Mouse (Mus musculus): Measurements from ENCODE around the gene Eif5.
A peak's percentile ranks its signal among the peaks of the same experiment; 100 is the strongest.

Eif5 gene

GRCm38 (mm10) chr12:111563076-111563629 is 25.3 kb downstream of the Eif5 start:
- DNase-seq (ENCODE audit: low spot score in 2 of 2) = no peak

DNA sequence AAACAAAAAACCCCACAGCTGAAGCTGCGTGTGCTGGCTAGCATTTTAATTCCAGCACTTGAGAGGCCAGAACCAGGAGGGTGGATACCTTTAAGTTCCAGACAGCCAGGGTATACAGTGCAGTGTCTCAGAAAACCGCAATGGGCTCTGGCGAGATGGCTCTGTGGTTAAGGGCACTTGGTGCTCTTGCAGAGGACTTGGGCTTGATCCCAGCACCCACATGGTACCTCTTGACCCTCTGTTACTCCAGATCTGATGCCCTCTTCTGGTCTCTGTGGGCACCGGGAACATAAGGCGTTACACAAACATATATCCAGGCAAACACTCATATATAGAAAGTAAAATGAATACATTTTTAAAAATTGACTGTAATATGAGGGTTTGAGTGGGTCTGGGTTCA is 27.5 kb downstream of the Eif5 start:
- DNase-seq (ENCODE audit: low spot score in 2 of 2) = no peak

DNA sequence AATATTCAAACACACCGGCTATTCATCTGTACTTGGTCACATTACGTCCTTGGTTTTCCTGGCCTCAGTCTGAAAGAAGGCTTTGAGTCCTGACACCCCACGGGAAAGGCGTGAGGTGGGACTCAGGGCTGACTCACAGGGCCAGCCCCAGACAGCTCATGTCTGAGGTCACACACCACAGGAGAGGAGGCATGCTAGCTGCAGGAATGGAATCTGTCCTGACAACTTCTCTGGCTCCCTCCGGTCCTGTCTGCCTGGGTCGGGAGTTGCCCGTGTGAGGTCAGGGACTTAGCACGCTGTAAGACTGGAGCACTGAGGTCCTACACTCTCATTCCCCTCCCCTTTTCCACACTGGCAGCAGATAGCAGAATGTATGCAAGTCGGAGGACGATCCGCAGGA is 31.0 kb downstream of the Eif5 start:
- peak in 1 of 2 experiments; percentile 22 for DNase-seq (ENCODE audit: low spot score in 2 of 2)

GRCm38 (mm10) chr12:111572406-111572805 is 34.6 kb downstream of the Eif5 start:
- no peak for DNase-seq (ENCODE audit: low spot score in 2 of 2)

GRCm38 (mm10) chr12:111573315-111573714 is 35.5 kb downstream of the Eif5 start:
- no peak for DNase-seq (ENCODE audit: low spot score in 2 of 2)

DNA sequence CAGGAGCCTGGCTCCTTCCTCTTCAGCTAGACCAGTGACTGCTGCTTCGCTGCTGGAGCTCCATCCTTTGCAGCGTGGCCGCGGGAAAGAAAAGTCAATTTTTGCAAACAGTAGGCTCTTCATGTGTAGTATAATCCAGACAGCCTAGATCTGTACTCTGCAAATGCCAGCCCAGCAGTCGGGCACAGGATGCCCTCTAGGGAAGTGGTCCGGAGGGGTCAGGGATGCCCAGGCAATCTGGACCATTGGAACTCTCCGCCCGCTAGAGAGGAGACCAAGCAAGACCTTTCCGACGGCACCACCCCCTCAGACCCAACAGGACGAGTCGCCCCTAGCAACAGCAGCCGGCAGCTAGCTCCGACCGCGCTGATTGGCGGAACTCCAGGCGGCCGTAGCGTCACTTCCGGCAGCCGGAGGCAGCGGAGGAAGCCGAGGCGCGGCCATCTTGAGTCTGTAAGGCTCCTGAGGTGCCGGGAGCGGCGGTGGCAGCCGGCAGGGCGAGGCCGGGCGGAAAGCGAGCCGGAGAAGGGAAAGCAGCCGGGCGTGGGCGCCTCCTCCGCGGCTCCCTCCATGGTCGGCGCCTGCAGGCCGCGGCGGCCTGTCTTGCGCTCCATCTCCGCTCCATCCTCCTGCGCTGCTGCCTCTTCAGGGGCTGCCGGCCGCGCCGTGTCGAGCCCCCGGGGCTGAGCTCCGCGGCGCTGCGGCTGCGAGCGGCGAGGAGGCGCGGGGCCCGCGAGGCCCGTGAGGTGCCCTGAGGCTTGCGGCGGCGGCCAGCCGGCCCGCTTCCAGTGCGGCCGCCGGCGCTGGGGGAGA is 36.5 kb downstream of the Eif5 start, which contains the start of gene Mark3:
TSS of gene Mark3 (plus strand) at position 450 of the 813 bp plus-strand sequence.
- peak; percentile 94 to 97 for DNase-seq (ENCODE audit: low spot score in 2 of 2)

DNA sequence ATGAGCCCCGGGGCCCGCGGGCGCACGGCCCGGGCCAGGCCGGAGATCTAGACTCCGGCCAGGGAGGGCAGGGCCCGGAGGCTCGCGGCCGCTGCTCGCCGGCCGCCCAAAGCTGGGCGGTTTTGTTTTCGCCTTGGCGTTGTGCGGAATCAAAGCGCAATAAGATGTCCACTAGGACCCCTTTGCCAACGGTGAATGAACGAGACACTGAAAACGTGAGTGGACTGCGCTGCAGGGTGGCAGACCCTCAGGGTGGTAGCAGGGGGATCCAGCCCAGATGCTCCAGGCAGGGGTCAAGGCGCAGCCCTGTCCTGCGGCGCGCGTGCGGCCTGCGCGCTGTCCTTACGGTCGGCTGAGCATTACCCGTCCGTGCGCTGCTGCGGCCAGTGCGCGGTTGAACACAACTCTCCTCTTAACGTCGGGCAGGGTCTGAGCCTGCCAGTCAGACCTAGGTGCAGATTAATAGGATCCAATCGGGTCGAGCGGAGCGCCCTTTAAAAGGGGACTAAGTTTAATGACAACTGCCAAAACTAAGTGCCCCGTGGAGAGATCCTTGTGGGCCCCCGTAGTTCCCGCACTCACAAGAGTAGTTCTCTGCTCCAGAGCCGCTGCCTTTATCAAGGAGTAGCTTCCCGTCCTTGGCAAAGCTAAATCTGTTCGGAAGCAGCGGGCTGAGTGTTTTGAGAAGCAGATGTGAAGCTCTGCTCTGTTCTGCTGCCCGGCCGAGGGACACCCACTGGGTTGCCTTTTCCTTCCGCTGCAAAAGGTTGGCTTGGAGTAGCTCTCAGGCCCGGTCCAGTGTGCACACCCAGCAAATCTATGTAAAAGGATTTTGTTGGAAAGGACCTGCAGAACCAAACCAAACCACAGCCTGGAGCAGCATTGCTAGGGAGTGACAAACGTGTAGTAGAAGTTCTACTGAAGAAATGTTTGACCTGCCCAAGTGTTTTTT is 37.3 kb downstream of the Eif5 start:
- DNase-seq (ENCODE audit: low spot score in 2 of 2) = peak; percentile 23 to 31

- DNase-seq (ENCODE audit: low spot score in 2 of 2) = no peak
Observed at GRCm38 (mm10) chr12:111583058-111583457, 45.2 kb downstream of the Eif5 start.

- DNase-seq (ENCODE audit: low spot score in 2 of 2) = no peak
Observed at GRCm38 (mm10) chr12:111584401-111584800, 46.6 kb downstream of the Eif5 start.

DNA sequence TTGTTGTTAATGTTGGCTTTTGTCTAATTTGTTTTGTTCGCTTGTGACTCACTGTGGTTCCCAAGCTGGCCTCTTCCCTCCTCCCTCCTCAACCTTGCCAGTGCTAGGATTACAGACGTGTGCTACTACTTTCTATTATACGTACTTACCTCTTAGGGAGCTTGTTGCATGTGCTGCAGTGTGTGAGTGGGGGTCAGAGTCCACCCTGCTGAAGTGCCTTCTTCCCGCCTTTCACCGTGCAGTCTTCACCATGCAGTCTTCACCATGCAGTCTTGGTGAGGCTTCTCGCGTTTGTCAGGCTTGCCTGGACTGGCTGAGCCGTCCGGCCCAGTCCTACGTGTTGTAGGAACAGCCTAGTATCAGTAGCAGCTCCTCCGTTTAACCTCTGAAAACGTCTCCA is 49.4 kb downstream of the Eif5 start:
- DNase-seq (ENCODE audit: low spot score in 2 of 2) = no peak

DNA sequence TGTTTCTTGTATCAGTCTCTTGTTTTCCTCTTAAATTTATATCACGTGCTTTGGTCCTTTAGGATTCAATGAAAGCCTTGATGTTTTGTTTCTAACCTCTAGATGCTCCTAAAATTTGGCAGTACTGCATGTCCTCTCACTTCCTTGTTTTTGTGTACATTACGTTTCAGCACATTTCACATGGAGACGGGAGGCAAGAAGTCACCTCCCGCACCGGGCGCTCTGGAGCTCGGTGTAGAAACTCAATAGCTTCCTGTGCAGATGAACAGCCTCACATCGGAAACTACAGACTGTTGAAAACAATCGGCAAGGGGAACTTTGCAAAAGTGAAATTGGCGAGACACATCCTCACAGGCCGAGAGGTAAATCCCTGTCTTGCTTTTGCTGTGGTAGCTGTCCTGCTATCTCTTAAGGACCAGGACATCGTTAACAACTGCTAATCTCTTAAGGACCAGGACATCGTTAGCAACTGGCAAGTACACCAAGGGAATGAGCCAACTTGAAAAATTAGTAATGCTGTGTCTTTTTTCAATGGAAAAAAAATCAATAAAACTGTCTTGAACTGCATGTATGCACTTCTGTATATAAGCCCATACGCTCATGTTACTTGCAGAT is 54.7 kb downstream of the Eif5 start:
- peak in 1 of 2 experiments; percentile 21 for DNase-seq (ENCODE audit: low spot score in 2 of 2)

DNA sequence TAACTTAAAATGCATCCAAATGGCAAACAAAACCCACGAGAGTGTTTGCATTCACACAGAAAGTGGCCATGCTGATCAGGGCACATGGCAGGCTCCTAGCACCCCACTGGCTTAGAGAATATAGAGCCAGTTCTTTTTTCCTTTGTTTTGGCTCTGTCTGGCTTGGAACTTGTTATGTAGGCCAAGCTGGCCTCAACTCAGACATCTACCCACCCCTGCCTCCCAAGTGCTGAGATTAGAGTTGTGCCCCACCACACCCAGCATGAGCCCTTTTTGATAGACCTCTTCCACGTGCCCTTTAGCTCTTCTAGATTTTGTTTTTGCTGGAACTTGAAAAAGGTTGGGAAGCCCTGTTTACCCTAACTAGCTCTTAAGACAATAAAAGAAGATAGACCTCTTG is 56.0 kb downstream of the Eif5 start:
- DNase-seq (ENCODE audit: low spot score in 2 of 2) = no peak
